Mouse (Mus musculus): ENCODE results near the gene Ly6g5b. TPM values are rescaled to one million over a fixed set of nuclear protein-coding genes. Genes with fewer than 3 reads are reported as not detected.

The Ly6g5b gene
- total RNA-seq (2015; ENCODE audit: low replicate concordance), result 2.2 and 8.8 TPM in 2 replicates
- total RNA-seq (2017; ENCODE audit: low replicate concordance), result not detected in 2 replicates

DNA sequence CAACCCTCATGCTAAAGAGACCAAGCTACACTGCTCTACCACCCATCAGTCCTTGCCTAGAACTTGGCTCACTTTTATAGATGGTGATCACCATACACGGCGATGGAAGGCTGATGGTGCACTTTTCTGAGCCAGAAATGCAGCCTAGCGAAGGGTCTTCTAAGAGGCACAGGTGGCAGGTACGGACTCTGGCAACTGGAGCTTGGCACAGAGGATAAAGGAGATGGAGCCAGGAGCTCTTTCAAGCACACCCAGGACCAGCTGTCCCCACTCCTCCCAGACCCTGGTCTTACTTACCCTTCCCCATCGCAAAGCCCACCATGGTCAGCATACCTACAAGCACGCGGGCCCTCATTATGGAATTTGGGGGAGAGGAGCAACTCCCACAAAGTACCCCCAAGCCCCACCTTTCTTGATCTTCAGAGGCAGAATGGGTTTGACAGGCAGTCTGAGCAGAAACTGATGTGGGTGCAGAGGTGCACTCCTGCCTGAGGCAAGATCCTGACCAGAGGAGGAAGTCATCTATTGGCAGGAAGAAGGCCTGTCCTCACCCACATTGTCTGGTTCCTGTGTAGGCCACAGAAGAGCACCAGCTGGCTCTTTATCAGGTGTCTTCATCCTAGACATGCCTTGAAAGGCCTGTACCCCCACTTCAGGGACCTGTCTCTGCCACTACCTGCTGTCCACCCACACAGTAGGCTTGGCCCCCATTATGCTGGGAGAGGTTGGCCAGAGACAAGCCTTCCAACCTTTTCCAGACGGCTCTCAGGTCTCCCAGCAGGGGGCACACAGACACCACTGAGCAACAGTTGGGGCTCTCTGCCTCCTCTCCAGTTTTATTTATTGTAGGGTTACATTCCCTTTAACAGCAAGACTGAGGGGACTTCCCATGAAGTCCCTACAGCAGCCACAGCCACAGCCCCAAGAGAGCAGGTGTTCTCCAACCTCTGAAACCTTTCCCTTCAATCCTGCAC is at the start of gene Ly6g5b:
TSS of gene Ly6g5b (minus strand) at position 383 of the 974 bp plus-strand sequence.
- no peak for ATAC-seq (replicated peaks; ENCODE audit: low FRiP score, poor library complexity, severe bottlenecking)

DNA sequence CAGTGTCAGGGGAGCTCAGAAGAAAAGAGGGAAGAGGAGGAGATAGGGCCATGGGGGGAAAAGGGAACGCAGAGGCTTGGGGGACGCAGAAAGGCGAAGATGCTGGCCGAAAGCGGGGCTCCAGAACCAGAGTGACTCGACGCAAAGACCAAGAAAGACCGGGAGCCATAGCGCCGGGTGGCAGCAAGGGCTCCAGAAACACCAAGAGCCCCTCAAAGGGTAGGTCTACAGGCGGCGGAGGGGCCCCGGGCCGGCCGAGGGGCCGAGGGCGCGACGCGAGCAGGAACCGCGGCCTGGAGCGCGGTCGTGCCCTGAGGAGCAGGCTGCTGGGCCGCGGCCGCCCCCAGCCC is 49.0 kb upstream of the Ly6g5b start:
- ATAC-seq (replicated peaks; ENCODE audit: low FRiP score, poor library complexity, severe bottlenecking), result no peak

DNA sequence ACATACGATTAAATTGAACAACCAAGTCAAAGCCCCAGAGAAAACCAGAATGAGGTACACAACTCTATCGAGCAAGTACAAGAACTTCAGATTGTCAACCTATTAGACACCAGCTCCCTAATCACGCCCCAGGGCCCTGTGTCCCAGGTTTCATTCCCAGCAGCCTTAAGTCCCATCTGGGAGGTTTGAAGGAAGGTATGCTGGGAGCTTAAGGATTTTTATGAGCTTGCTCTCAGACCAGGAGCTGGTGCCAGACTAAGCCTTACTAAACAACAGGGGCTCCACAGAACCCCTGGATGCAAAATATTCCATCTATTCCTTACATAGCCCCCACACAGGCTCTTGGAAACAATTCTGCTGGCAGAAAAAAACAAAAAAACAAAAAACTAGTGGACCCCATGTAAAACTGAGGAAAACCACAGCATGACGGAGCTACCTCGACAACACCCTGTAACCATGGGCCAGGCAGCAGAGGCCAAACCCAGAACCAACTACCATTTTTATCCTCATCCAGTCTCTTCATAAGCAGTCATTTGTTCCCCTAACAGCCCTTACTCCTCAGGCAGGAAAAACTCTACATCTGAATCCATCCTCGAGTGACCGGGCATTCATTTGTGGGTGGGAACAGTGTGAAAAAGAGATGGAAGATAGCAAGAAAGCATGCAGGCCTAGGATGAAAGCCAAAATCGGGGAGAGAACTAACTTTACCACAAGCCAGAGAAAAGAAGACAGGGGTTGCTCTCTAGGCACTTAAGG is 48.3 kb upstream of the Ly6g5b start:
- no peak for ATAC-seq (replicated peaks; ENCODE audit: low FRiP score, poor library complexity, severe bottlenecking)

DNA sequence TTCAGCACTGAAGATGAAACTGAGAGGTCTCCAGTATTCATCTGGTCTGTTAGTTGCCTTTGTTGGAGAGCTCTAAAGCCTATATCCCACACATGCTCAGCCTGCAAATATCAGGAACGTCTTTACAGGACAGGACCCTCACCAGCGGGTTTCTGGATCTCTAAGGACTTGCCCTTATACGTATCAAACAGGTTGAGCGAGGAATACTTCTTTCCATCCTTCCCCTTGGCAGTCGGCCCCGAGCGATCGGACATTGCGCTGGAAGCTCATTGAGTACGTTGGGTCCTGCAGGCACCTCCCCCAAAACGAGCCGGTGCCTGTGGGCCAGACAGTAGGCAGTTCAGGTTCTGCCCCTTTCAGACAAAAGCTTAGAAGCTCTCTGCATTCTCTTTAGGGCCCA is 47.5 kb upstream of the Ly6g5b start:
- no peak for ATAC-seq (replicated peaks; ENCODE audit: low FRiP score, poor library complexity, severe bottlenecking)

DNA sequence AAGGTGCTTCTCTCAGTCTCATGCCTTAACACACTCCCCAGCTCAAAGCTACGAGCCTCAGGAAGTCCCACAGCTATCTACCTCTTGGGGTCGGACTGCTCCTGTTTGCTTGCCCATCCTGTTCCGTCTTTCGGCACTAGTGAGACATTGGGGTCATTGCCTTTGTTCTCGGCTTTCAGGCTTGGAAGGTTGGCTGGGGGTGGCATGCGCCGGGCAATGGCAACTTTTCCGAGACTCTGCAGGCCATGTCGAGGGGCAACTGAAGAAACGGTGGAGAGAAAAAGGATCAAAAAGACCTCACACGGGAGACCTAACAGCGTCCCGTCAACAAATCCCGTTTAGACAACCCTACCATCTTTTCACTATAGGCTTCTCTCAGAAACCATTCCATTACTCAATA is 46.9 kb upstream of the Ly6g5b start:
- no peak for ATAC-seq (replicated peaks; ENCODE audit: low FRiP score, poor library complexity, severe bottlenecking)

DNA sequence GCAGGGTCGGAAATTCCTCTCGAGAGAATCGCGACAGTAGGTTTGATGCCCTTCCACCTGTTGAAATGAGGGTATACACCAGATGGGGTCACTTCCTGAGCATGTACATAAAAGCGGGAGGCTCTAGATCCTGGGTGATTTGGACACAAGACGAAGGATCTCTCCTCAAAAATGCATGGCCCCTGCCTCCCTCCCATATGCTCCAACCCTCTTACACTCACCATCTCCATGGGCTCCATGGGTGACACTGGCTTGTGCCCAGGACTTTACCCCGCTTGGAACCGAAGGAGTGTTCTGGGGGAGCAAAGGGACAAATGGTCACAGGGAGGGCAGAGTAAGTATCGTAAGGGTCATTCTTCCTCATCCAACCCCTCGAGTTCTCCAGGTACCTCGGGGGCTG is 46.2 kb upstream of the Ly6g5b start:
- no peak for ATAC-seq (replicated peaks; ENCODE audit: low FRiP score, poor library complexity, severe bottlenecking)

DNA sequence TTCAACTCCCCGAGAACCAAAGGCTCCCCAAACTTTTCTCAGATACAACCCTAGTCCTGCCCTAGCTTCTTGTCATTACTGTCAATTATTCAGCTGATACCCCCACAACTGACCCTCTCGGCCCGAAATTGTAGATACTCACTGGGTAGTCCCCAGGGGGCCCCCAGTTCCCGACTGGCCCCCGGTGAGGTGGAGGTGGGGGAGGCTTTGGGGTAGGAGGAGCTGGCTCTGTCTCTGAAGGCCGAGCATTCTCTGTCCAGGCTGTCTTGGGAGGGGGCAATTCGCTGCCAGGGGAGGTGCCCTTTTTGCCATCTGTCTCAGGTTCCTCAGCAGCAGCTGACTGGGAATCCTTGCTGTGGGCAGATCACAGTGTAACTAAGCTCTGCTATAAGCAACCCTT is 44.4 kb upstream of the Ly6g5b start:
- no peak for ATAC-seq (replicated peaks; ENCODE audit: low FRiP score, poor library complexity, severe bottlenecking)

DNA sequence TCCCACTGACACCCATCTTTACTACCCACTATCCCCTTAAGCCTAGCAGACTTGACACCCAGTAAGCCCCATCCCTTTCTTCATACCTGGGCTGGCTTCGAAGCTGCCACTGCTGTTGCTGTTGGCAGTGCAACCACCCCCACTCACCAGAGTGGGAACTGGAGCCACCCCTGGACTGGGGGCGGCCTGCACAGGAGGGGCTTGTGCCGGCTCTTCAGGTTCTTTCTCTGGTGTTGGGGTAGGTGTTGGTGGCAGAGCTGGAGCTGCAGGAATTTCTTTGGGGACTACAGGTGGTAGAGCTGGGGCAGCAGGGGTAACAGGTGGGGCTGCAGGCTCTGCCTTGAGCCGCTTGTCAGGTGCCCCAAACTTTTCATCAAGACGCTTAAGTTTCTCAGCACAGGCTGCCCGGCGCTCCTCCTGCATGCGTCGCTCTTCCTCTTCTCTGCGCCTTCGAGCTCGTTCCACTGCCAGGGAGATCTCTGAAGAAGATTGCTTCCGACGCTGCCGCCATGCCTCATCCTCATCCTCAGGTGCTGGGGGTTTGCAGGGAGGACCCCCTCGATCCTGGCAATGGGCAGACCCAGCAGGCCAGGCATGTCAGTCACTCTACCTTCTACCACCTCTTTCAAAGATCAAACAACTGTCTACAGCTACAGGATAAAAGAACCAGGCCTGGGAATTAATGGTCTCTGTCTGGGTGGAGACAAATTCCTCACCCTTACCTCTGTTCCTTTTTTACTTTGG is 43.8 kb upstream of the Ly6g5b start:
- ATAC-seq (replicated peaks; ENCODE audit: low FRiP score, poor library complexity, severe bottlenecking), result no peak

DNA sequence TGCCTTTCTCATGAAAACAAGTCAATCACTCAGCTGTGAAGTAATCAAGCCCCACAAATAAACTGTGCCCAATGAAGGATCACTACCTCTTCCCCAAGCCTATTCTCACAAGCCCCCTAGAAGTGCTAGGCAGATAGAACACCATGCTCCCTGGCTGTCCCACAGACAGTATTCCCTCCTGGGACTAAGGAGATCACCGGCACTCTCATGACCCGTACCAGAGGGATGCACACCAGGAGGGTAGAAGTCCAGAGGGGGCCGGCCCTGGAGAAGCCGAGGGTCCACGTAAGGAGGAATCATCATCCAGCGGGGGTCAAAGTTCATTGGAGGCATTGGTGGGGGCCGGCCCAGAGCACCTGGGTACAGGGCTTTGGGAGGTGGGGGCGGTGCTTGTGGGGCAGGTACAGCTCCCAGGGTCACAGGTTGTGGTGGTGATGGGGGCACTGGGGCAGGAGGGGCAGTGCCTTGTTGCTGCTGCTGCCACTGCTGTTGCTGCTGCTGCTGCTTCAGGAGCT is 42.5 kb upstream of the Ly6g5b start:
- ATAC-seq (replicated peaks; ENCODE audit: low FRiP score, poor library complexity, severe bottlenecking), result no peak

DNA sequence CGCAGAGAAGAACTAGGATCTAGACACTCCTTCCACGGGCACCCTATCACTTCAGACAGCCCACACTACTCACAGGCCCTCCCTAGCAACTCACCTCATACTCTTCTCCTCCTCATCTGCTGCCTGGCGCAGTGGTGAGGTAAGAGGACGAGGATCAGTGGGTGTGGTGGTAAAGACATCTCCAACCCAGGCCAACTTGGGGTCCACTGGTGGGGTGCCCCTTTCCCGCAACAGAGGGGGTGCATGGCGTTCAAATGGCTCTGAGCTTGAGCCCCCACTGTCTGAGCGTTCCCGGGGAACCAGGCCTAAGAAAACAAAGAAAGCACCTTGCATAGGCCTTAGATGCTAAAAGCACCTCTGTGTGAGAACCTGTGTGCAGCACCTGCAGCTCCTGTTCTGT is 42.0 kb upstream of the Ly6g5b start:
- ATAC-seq (replicated peaks; ENCODE audit: low FRiP score, poor library complexity, severe bottlenecking), result no peak

DNA sequence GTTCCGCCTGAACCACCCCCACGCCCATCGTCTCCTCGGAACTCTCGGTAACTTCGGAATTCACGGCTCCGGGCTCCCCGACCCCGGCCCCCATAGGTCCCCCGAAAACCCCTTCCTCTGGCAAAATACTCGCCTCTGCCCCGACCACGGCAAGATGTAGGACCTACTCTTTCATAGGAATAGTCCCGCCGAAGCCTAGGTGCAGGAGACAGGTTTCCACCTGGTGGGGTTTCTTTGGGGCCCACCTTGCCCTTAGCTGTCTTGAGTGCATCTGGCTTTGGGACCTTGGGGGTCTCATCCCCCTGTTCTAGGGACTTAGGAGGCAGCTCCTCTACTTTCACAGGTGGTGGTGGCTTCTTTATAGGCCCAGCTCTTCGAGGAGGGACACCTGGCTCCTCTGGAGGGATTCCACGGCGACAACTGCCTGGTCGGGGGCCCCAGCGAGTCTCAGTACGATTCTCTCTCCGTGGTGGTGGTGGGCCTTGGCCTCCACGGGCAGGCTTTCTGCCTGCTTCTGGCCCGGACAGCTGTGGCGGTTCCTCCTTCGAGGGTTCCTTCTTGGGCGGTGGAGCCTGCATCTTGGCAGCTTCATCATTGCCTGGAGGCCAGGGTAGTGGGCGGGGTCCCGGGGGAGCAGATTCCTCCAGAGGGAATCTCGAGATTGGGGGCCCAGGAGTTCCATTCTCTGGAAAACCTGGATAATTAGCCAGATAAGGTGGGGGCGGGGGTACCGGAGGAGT is 41.4 kb upstream of the Ly6g5b start:
- ATAC-seq (replicated peaks; ENCODE audit: low FRiP score, poor library complexity, severe bottlenecking), result no peak

DNA sequence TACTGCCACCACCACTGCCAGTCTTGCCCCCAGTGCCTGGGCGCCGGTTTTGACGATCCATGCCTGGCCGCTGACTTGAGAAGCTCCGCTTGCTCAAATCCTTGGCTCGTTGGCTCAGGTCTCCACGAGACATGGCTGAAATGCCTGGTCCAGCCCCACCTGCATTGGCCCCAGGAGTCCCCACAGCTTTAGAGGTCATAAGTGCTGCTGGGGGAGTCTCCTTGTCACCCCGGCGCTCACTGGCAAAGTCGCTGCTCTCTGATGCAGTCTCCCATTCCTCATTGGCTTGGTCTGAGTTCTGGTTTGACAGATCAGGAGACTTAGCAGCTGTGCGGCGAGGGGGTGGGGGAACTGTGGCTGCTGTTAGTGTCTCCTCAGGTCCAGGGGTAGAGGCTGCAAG is 40.2 kb upstream of the Ly6g5b start:
- ATAC-seq (replicated peaks; ENCODE audit: low FRiP score, poor library complexity, severe bottlenecking), result no peak

DNA sequence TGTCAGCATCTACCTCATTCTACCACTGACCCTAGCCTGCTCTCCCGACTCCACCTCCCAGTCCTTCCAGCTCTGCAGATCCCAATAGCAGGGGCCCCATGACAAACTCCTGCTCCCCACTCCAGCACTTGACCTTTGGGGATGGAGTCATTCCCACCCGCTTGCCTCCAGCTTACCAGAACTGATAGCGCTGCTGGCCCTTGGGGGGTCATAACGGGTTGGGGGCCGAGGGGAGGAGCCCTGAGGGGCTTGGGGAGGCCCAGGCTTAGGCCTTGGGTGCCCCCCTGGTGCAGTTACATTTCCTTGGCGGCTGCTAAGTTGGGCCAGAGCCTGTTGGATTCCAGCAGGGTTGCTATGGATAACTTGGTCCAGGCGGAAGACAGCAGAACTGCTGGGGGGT is 39.4 kb upstream of the Ly6g5b start:
- ATAC-seq (replicated peaks; ENCODE audit: low FRiP score, poor library complexity, severe bottlenecking), result no peak

DNA sequence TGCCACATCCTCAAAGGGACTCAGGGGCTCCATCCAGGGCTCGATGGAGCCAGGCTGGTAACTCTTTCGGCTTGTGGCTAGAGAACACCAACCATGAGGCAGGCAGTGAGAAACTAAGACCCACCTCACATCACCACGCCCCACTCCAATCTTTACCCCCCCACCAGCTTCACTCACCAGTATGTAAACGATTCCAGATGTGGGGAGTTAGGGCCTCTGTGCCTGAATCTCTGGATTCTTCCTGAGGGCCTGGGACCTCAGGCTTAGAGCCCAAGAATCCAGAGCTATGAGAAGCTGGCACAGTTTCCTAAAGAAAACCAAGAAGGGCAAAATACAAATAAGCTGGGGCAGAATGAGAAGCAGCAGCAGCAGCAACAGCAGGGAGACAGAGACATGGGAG is 38.7 kb upstream of the Ly6g5b start:
- no peak for ATAC-seq (replicated peaks; ENCODE audit: low FRiP score, poor library complexity, severe bottlenecking)

DNA sequence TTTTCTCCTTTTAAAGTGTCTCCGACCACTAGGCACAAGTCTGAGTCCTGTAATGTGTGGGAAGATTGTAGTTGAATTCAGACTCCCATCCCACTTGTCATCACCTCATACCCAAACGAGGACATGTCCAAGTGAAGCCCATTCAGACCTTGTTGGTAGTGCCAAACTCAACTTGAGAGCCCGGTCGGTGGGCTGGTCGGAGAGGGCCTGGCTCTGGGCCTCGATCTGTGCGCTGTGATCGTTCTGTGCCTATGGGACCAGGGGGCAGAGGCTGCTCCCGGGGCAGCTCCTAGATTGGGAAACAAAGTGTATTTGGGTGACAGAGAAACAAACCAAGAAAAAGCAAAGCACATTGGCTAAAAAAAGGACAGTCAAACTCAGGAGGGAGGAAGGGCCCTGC is 37.8 kb upstream of the Ly6g5b start:
- ATAC-seq (replicated peaks; ENCODE audit: low FRiP score, poor library complexity, severe bottlenecking), result no peak

DNA sequence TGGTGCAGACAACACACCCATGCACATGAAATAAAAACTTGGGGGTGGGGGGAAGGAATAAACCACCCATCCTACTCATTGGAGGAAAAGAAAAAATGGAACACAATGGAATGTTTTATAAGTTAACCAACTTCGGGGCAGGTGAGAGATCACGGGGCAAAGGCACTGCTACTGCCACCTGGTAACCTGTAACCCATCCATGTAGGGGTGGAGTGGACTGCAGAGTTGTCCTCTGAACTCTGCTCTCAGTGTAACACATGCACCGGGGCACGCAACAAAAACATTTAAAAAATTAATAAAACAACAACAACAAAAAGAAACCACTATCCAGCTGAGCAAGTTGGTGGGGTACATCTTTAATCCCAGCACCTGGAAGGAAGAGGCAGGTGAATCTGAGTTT is 36.9 kb upstream of the Ly6g5b start:
- no peak for ATAC-seq (replicated peaks; ENCODE audit: low FRiP score, poor library complexity, severe bottlenecking)

DNA sequence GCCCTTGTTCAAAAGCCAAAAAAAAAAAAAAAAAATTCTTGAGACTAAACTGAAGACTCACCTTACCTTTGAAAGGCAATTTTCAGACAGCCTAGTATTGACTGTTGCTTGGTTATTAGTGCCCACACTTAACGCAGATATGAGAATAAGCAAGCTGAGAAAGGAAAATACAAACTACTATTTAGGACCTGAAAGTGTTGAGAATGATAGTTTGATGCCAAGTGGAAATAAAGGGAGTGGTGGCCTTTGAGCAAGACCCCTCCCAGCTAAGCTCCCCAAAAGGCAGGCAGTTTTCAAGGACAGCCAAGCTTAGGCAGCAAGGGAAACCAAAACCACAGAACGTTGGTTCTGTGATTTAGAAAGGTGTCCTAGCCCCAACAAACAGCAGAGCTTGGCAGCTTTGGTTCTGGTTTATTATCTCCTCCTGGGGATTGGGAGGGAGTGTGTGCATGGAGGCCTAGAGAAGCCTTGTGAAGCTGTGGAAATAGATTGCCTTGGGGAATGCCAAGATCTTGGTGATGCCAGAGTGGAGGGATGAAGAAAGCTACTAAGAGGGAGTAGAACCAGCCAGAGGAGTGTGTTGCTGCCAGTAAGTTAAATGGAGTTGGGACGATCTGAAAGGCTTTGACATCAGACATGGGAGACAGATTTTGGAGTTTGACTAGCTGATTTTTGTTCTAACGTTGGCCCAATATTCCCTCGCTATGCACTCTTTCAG is 32.9 kb upstream of the Ly6g5b start:
- ATAC-seq (replicated peaks; ENCODE audit: low FRiP score, poor library complexity, severe bottlenecking), result no peak

DNA sequence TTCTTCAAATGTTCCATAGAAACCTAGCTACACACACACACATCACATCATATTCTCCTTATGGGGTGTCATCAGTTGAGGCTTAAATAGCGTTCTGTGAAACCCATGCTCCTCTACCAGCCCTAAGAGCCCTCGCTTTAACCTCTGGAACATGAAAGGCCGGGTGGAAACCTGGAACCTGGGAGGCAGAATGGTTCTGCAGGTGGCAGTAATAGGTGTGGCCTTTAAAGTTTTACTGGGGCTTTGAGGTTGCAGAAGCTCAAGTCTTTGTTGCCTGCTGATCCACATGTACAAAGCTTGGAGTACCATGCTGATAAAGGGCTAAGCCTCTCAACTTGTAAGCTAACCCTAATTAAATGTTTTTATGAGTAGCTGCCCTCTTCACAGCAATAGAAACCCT is 32.1 kb upstream of the Ly6g5b start:
- ATAC-seq (replicated peaks; ENCODE audit: low FRiP score, poor library complexity, severe bottlenecking), result no peak

DNA sequence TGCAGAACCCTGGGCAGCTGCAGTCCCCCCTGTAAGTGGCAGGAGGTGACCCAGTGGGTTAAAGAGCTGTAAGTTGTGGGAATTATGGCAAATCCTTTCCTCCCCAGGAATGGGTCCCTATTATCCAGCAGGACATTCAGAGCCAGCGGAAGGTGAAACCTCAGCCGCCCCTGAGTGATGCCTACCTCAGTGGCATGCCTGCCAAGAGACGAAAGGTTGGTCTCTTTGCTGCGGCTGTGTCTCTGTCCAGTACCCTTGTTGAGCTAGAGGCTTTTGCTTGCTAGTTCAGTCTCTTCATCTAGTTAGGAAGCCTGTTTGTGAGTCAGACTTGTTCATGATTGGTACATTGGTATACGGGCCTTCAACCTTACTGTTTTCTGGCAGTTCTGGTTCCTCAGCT is 30.9 kb upstream of the Ly6g5b start:
- ATAC-seq (replicated peaks; ENCODE audit: low FRiP score, poor library complexity, severe bottlenecking), result no peak
